Mouse (Mus musculus) CD4-positive naive resting alpha-beta T cell, adult 57 days (primary cell): ENCODE measurements around the gene Serinc2. TPM values are rescaled to one million over a fixed set of nuclear protein-coding genes. Genes with fewer than 3 reads are reported as not detected.

Source experiments
- total RNA-seq: library from RNA; stranded (reverse); gene quantifications from one replicate; pipeline ENCODE4 v1.2.4, GENCODE M21; 2023

The Serinc2 gene
- total RNA-seq: not detected

DNA sequence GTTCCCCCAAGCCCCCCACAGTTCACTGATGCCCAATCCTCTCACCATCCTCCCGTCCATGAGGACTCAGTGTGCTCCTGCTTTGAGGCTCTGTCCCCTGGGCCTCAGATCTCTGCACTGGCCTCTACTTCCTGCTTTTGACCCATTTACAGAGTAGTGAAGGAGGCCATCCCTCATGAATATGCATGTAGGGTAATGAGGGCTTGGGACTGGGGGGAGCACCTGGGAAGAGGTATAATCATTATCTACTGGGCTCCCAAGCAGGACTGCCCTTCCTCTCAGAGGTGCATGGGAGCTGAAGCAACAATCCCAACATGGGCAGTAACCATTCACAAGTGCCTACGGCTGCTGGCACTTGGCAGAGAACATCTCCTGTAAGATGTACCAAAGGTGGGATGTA, at the start of gene Serinc2:
TSS of gene Serinc2 (minus strand) at position 101 of the 400 bp plus-strand sequence.

GRCm38 (mm10) chr4:130308231-130309081, 29.5 kb upstream of the Serinc2 start, which contains the start of the genes Fabp3 and Gm10570:
Gene Fabp3 (plus strand): TSS chr4:130308595.
Gene Gm10570 (minus strand): TSS chr4:130308674.

GRCm38 (mm10) chr4:130222179-130222578, 56.8 kb downstream of the Serinc2 start, which contains the start of gene Gm853:
Gene Gm853 (minus strand): TSS chr4:130222401.

Other genes with a start within 250 kb of the Serinc2 start
- gene Col16a1, start 231.4 kb downstream of the Serinc2 start, total RNA-seq: 1.7 TPM
- 27.2 TPM for gene Pef1, start 176.6 kb downstream of the Serinc2 start, total RNA-seq
- gene Hcrtr1, start 139.8 kb downstream of the Serinc2 start, total RNA-seq: not detected
- 0.98 TPM for gene Tinagl1, start 104.1 kb downstream of the Serinc2 start, total RNA-seq
- not detected for gene Gm853, start 56.8 kb downstream of the Serinc2 start, total RNA-seq
- gene Fabp3, start 29.4 kb upstream of the Serinc2 start, total RNA-seq: not detected
- gene Gm10570, start 29.5 kb upstream of the Serinc2 start, total RNA-seq: not detected
- gene Zcchc17, start 80.7 kb upstream of the Serinc2 start, total RNA-seq: 29.0 TPM
- 68.7 TPM for gene Snrnp40, start 80.9 kb upstream of the Serinc2 start, total RNA-seq